Mouse (Mus musculus) heart, postnatal 0 days (tissue): Measurements from ENCODE around the gene Hnrnpab.

Source experiments
- CTCF ChIP-seq: IDR thresholded peaks from 2 replicates; pipeline ENCODE4 v1.5.1; 2016; ENCODE audit warnings: antibody characterized with exemption, control low read depth, low read depth
- EP300 ChIP-seq: IDR thresholded peaks from 2 replicates; pipeline ENCODE4 v1.6.1; 2016; ENCODE audit warnings: antibody characterized with exemption, low read depth

DNA sequence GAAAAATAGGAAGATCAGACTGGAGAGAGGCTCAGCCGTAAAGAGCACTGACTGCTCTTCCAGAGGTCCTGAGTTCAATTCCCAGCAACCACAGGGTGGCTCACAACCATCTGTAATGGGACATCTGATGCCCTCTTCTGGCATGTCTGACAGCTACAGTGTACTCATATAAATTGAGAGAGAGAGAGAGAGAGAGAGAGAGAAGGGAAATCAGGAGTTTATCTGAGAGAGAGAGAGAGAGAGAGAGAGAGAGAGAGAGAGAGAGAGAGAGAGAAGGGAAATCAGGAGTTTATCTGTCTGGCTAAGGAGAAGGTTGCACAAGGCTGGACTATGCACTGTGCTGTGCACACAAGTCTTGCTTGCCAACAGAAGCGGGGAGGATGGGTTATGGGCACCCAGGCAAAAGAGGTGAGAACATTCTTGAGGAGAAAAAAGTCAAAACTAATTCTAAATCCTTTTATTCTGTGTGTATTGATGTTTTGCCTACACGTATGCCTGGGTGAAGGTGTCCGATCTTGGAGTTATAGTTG is 46.3 kb upstream of the Hnrnpab start:
- TF ChIP-seq CTCF (no peak), EP300 (no peak)
